Mouse (Mus musculus) heart, postnatal 0 days (tissue): ENCODE measurements around the gene Lrig1. TPM values are rescaled to one million over a fixed set of nuclear protein-coding genes. Genes with fewer than 3 reads are reported as not detected.

Experiments
- ATAC-seq: fragments of 200-750 bp; cut with Nextera tagmentation; 2 replicates; pipeline ENCODE4 v1.8.0; 2017; ENCODE audit warnings: low read depth, moderate number of reproducible peaks, moderate library complexity; ENCODE audit not compliant: insufficient read depth
- DNase-seq: peaks from one replicate; pipeline ENCODE4 v3.0.0-alpha.2; 2016; ENCODE audit warnings: low spot score
- H3K27ac ChIP-seq: fragments of 300-500 bp; sonication (generic); 2 replicates; pipeline ENCODE4 v1.5.1; 2014; ENCODE audit warnings: low read depth, mild to moderate bottlenecking
- H3K27me3 ChIP-seq: fragments of 300-500 bp; sonication (generic); 2 replicates; pipeline ENCODE4 v1.6.1; 2014; ENCODE audit warnings: low read length, mixed read lengths; ENCODE audit not compliant: control insufficient read depth, insufficient read depth
- H3K36me3 ChIP-seq: fragments of 300-500 bp; sonication (generic); replicated peaks from 2 replicates; pipeline ENCODE4 v1.6.1; 2014; ENCODE audit warnings: low read length, mixed read lengths; ENCODE audit not compliant: control insufficient read depth, insufficient read depth
- H3K4me1 ChIP-seq: fragments of 300-500 bp; sonication (generic); 2 replicates; pipeline ENCODE4 v1.6.1; 2014; ENCODE audit warnings: antibody characterized with exemption; ENCODE audit not compliant: control insufficient read depth, insufficient read depth
- H3K4me2 ChIP-seq: fragments of 300-500 bp; sonication (generic); 2 replicates; pipeline ENCODE4 v1.6.1; 2014; ENCODE audit warnings: low read depth, mild to moderate bottlenecking, low read length, moderate library complexity
- H3K4me3 ChIP-seq: fragments of 300-500 bp; sonication (generic); 2 replicates; pipeline ENCODE4 v1.5.1; 2014; ENCODE audit warnings: low read depth, low read length
- H3K9ac ChIP-seq: fragments of 300-500 bp; sonication (generic); replicated peaks from 2 replicates; pipeline ENCODE4 v1.6.1; 2014; ENCODE audit warnings: low read depth, low read length, mixed read lengths
- H3K9me3 ChIP-seq: fragments of 300-500 bp; sonication (generic); replicated peaks from 2 replicates; pipeline ENCODE4 v1.6.1; 2016; ENCODE audit warnings: low read length; ENCODE audit not compliant: control insufficient read depth
- CTCF ChIP-seq: IDR thresholded peaks from 2 replicates; pipeline ENCODE4 v1.5.1; 2016; ENCODE audit warnings: antibody characterized with exemption, control low read depth, low read depth
- EP300 ChIP-seq: IDR thresholded peaks from 2 replicates; pipeline ENCODE4 v1.6.1; 2016; ENCODE audit warnings: antibody characterized with exemption, low read depth
- WGBS: fragments of 180-500 bp; shearing (Covaris S2); extraction: QIAGEN DNeasy Blood & Tissue Kit; methylation state at CpG from one replicate; pipeline ENCODE4 v1.1.7; 2014; 5-methylcytosine and 5-hydroxymethylcytosine counted together
- polyA plus RNA-seq: library from polyadenylated mRNA; unstranded; fragments of >200 nt; fragmentation: Nextera tagmentation; extraction: Ambion mirVana; gene quantifications from 2 replicates; pipeline ENCODE4 v1.2.1, GENCODE M21; 2015
- total RNA-seq: library from RNA; depleted of rRNA; stranded (reverse); fragments of >200 nt; gene quantifications from 2 replicates; pipeline ENCODE4 v1.2.3, GENCODE M21; 2014; ENCODE audit warnings: low replicate concordance

Lrig1 gene
- total and polyA plus RNA-seq, 2 experiments from 2014 or later, result 7.1 to 54.3 TPM

GRCm38 (mm10) chr6:94665248-94665647, 34.7 kb downstream of the Lrig1 start:
- Histone ChIP-seq H3K36me3 (no peaks in the 10 kb centered on the region), H3K4me2 (no peak overlapping the region), H3K4me3 (no peak overlapping the region), H3K4me1 (peaks cover 25% of the 10 kb centered on the region), H3K9ac (no peak overlapping the region), H3K27ac (no peak overlapping the region), H3K27me3 (no peaks in the 10 kb centered on the region), H3K9me3 (no peaks in the 10 kb centered on the region)
- no peak for TF ChIP-seq CTCF
- TF ChIP-seq EP300, result no peak
- no peak; the same call in 1 of the 2 replicates for ATAC-seq
- DNase-seq, result no peak
- WGBS, result 67% methylated on average over 7 of the region's 7 CpGs

GRCm38 (mm10) chr6:94664000-94664399, 36.0 kb downstream of the Lrig1 start:
- H3K27me3 ChIP-seq, result no peaks in the 10 kb centered on the region
- no peaks in the 10 kb centered on the region for H3K36me3 ChIP-seq
- no peak overlapping the region for H3K4me2 ChIP-seq
- TF ChIP-seq EP300 (no peak), CTCF (no peak)
- no peak overlapping the region for H3K4me3 ChIP-seq
- no peak overlapping the region for H3K27ac ChIP-seq
- peaks cover 25% of the 10 kb centered on the region for H3K4me1 ChIP-seq
- H3K9me3 ChIP-seq, result no peaks in the 10 kb centered on the region
- ATAC-seq (no peak), DNase-seq (no peak)
- 56% methylated on average over 6 of the region's 6 CpGs for WGBS
- H3K9ac ChIP-seq, result no peak overlapping the region

GRCm38 (mm10) chr6:94661923-94662322, 38.0 kb downstream of the Lrig1 start:
- Histone ChIP-seq H3K9me3 (no peaks in the 10 kb centered on the region), H3K9ac (no peak overlapping the region), H3K4me2 (no peak overlapping the region), H3K4me3 (no peak overlapping the region), H3K27ac (no peak overlapping the region), H3K36me3 (no peaks in the 10 kb centered on the region), H3K27me3 (no peaks in the 10 kb centered on the region), H3K4me1 (peaks cover 30% of the 10 kb centered on the region)
- ATAC-seq, result no peak
- no peak for DNase-seq
- 86% methylated on average over 9 of the region's 9 CpGs for WGBS
- TF ChIP-seq CTCF (no peak), EP300 (no peak)

GRCm38 (mm10) chr6:94661321-94661720, 38.6 kb downstream of the Lrig1 start:
- Histone ChIP-seq H3K4me1 (peaks cover 26% of the 10 kb centered on the region), H3K9me3 (no peaks in the 10 kb centered on the region), H3K4me2 (no peak overlapping the region), H3K27me3 (no peaks in the 10 kb centered on the region), H3K9ac (no peak overlapping the region), H3K36me3 (no peaks in the 10 kb centered on the region), H3K4me3 (no peak overlapping the region), H3K27ac (no peak overlapping the region)
- ATAC-seq (no peak), DNase-seq (no peak)
- TF ChIP-seq CTCF (no peak), EP300 (no peak)
- WGBS, result 60% methylated on average over 8 of the region's 8 CpGs

GRCm38 (mm10) chr6:94659886-94660333, 40.0 kb downstream of the Lrig1 start:
- TF ChIP-seq CTCF, result no peak
- TF ChIP-seq EP300, result no peak
- 56% methylated on average over 4 of the region's 4 CpGs for whole genome bisulfite sequencing
- Histone ChIP-seq H3K9me3 (no peaks in the 10 kb centered on the region), H3K9ac (no peak overlapping the region), H3K27me3 (no peaks in the 10 kb centered on the region), H3K27ac (no peak overlapping the region), H3K36me3 (no peaks in the 10 kb centered on the region), H3K4me2 (no peak overlapping the region), H3K4me1 (peaks cover 26% of the 10 kb centered on the region), H3K4me3 (no peak overlapping the region)
- ATAC-seq (no peak), DNase-seq (no peak)

GRCm38 (mm10) chr6:94658136-94658480, 41.9 kb downstream of the Lrig1 start:
- peaks cover 26% of the 10 kb centered on the region for H3K4me1 ChIP-seq
- H3K27me3 ChIP-seq, result no peaks in the 10 kb centered on the region
- H3K36me3 ChIP-seq, result peaks cover 8% of the 10 kb centered on the region; the same call in 1 of the 2 replicates
- TF ChIP-seq CTCF (no peak), EP300 (no peak)
- peak overlapping the region; percentile 21; the same call in 1 of the 2 replicates for H3K4me2 ChIP-seq
- H3K9me3 ChIP-seq, result no peaks in the 10 kb centered on the region
- DNase-seq (no peak), ATAC-seq (no peak)
- H3K9ac ChIP-seq, result no peak overlapping the region
- WGBS, result 49% methylated on average over 6 of the region's 6 CpGs
- no peak overlapping the region for H3K4me3 ChIP-seq
- H3K27ac ChIP-seq, result peak overlapping the region; percentile 30; the same call in 1 of the 2 replicates
